Mouse (Mus musculus) embryonic facial prominence, embryonic 11.5 days (tissue): ENCODE measurements around the gene Trim37. TPM values are rescaled to one million over a fixed set of nuclear protein-coding genes. Genes with fewer than 3 reads are reported as not detected.
A peak's percentile ranks its signal among the peaks of the same experiment; 100 is the strongest.
"Not testable (repeated sequence)": the region's sequence is repeated elsewhere in the genome, so short reads cannot be mapped to it uniquely, and the experiment has no call there.

ENCODE experiments used
- ATAC-seq: fragments of 200-750 bp; cut with Nextera tagmentation; replicated peaks from 2 replicates; pipeline ENCODE4 v1.8.0; 2017; ENCODE audit warnings: low read depth; ENCODE audit not compliant: insufficient number of reproducible peaks, low FRiP score, low TSS enrichment
- DNase-seq: peaks from one replicate; pipeline ENCODE4 v3.0.0-alpha.2; 2015; ENCODE audit warnings: low spot score
- H3K27ac ChIP-seq: fragments of 300-500 bp; sonication (generic); replicated peaks from 2 replicates; pipeline ENCODE4 v1.5.1; 2014; ENCODE audit warnings: mild to moderate bottlenecking, low read depth, low read length, control low read depth
- H3K27me3 ChIP-seq: fragments of 300-500 bp; sonication (generic); 2 replicates; pipeline ENCODE4 v1.6.1; 2014; ENCODE audit warnings: mild to moderate bottlenecking, low read length, moderate library complexity, mixed read lengths; ENCODE audit not compliant: control insufficient read depth, insufficient read depth
- H3K36me3 ChIP-seq: fragments of 300-500 bp; sonication (generic); replicated peaks from 2 replicates; pipeline ENCODE4 v1.6.1; 2014; ENCODE audit warnings: low read depth, mild to moderate bottlenecking, low read length, moderate library complexity, mixed read lengths; ENCODE audit not compliant: control insufficient read depth, insufficient read depth
- H3K4me1 ChIP-seq: fragments of 300-500 bp; sonication (generic); 2 replicates; pipeline ENCODE4 v1.6.1; 2014; ENCODE audit warnings: low read length, mixed read lengths; ENCODE audit not compliant: control insufficient read depth, insufficient read depth
- H3K4me2 ChIP-seq: fragments of 300-500 bp; sonication (generic); 2 replicates; pipeline ENCODE4 v1.6.1; 2014; ENCODE audit warnings: low read depth, mild to moderate bottlenecking, control low read depth, low read length, moderate library complexity
- H3K4me3 ChIP-seq: fragments of 300-500 bp; sonication (generic); 2 replicates; pipeline ENCODE4 v1.5.1; 2014; ENCODE audit warnings: low read depth, low read length, control low read depth
- H3K9ac ChIP-seq: fragments of 300-500 bp; sonication (generic); replicated peaks from 2 replicates; pipeline ENCODE4 v1.6.1; 2014; ENCODE audit warnings: mild to moderate bottlenecking, control low read depth, low read length
- H3K9me3 ChIP-seq: fragments of 300-500 bp; sonication (generic); replicated peaks from 2 replicates; pipeline ENCODE4 v1.6.1; 2016; ENCODE audit warnings: mild to moderate bottlenecking, low read length, inconsistent platforms, mixed read lengths; ENCODE audit not compliant: control insufficient read depth
- WGBS: fragments of 180-500 bp; shearing (Covaris S2); extraction: QIAGEN DNeasy Blood & Tissue Kit; methylation state at CpG from one replicate; pipeline ENCODE4 v1.1.7; 2014; 5-methylcytosine and 5-hydroxymethylcytosine counted together
- polyA plus RNA-seq: library from polyadenylated mRNA; unstranded; fragments of >200 nt; fragmentation: Nextera tagmentation; extraction: Ambion mirVana; gene quantifications from 2 replicates; pipeline ENCODE4 v1.2.1, GENCODE M21; 2014

Trim37 gene
- polyA plus RNA-seq, 1 experiment from 2014 or later, result 45.2 TPM

DNA sequence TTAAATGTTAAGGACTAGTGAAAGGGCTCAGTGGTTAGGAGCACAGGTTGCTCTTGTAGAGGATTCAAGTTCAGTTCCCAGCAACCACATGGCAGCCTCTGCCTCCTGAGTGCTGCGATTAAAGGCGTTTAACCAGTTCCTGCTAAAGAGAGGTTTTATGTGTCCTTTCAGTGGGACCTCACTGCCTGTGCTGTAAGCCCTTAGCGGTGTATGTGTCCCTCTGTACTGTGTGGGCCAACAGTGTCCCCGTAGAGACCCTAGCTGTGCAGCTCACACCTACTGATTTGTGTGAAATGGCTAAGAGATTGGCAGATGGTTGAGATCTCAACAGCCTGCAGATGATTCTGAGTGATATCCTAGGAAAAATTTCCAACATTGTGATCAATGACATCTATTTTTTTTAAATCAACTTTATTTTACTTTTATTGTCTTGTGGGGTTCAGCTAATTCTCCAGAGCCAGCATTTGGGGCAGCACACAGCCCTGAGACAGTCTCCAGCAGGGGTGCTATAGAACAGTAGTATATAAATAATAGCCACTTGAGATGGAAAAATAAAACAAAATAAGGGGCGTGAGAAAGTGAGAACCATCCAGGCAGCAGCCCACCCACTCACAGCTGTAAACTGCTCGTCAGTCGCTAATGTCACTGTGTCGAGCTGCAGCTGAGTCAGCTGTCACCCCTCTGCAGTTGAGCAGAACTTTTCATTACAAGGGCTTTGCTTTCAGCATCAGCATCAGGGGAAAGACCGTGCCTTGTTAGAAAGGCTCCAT lies 120.0 kb downstream of the Trim37 start:
- 67% methylated on average over 9 of the region's 9 CpGs for WGBS
- Histone ChIP-seq H3K27me3 (no peaks in the 10 kb centered on the region), H3K27ac (no peak overlapping the region), H3K4me3 (no peak overlapping the region), H3K36me3 (no peaks in the 10 kb centered on the region), H3K9me3 (no peaks in the 10 kb centered on the region), H3K4me1 (no peaks in the 10 kb centered on the region), H3K9ac (no peak overlapping the region), H3K4me2 (no peak overlapping the region)
- ATAC-seq, result no peak
- no peak for DNase-seq

DNA sequence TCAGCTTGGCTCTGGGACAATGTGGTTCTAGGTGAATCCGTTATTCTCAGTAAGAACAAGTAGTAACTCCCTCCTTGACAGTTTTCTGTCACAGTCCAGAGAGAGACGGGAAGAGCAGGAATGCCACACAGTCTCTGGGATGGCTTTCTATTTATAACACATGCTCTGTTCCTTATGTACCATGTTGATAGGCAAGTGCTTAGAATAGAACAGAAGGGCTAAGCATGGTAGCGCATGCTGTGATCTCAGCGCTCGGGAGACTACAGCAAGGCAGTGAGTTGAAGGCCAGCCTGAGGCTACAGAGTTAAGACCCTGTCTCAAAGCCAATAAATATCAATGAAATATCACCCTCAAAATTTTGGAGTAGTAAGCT lies 120.6 kb downstream of the Trim37 start:
- no peak overlapping the region for H3K27ac ChIP-seq
- DNase-seq, result no peak
- H3K27me3 ChIP-seq, result no peaks in the 10 kb centered on the region
- H3K4me2 ChIP-seq, result no peak overlapping the region
- H3K9me3 ChIP-seq, result no peaks in the 10 kb centered on the region
- ATAC-seq, result no peak
- H3K9ac ChIP-seq, result no peak overlapping the region
- no peak overlapping the region for H3K4me3 ChIP-seq
- WGBS, result 76% methylated on average over 5 of the region's 5 CpGs
- no peaks in the 10 kb centered on the region for H3K4me1 ChIP-seq
- no peaks in the 10 kb centered on the region for H3K36me3 ChIP-seq

DNA sequence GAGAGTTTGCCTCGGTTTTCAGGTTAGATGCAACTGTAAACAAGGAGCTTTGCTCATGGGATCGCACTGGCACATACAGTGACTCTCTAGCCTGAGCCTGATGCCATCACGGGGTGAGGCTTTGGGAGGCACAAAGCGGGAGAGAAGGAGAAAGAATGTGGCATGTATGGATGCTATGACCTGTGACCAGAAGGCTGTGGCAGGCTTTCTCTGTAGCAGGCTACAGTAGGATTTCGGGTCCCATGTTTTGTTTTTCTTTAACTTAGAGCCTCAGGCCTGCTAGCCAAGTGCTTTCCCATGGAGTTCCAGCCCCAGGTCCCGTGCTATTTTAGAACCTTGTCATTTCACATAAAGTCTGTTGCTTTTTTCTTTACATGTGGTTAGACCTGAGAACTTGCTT lies 123.3 kb downstream of the Trim37 start:
- Histone ChIP-seq H3K4me3 (no peak overlapping the region), H3K27ac (no peak overlapping the region), H3K36me3 (no peaks in the 10 kb centered on the region), H3K9ac (no peak overlapping the region), H3K9me3 (no peaks in the 10 kb centered on the region), H3K4me2 (no peak overlapping the region), H3K27me3 (no peaks in the 10 kb centered on the region), H3K4me1 (no peaks in the 10 kb centered on the region)
- ATAC-seq (no peak), DNase-seq (no peak)
- WGBS, result 78% methylated on average over 6 of the region's 6 CpGs

DNA sequence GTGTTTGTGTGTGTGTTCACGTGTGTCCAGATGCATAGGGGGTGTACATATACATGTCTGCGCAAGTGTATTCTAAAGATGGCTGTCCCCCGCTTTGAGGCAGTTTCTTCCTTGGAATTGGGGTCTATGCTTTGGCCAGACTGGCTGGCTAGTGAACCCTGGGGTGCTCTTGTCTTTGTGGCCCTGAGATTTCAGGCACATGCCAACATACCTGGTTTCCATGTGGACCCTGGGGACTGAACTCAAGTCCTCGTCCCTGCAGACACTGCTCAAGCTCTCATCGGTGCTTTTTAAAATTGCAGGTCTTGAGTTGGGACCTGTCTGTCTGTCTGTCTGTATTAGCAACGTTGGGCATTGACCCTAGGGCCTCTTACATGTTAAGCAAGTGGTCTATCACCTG lies 126.4 kb downstream of the Trim37 start:
- H3K27ac ChIP-seq, result no peak overlapping the region
- no peak overlapping the region for H3K4me2 ChIP-seq
- ATAC-seq (no peak), DNase-seq (no peak)
- H3K36me3 ChIP-seq, result no peaks in the 10 kb centered on the region
- 89% methylated on average over 6 of the region's 6 CpGs for WGBS
- no peaks in the 10 kb centered on the region for H3K4me1 ChIP-seq
- no peak overlapping the region for H3K9ac ChIP-seq
- H3K4me3 ChIP-seq, result no peak overlapping the region
- no peaks in the 10 kb centered on the region for H3K27me3 ChIP-seq
- no peaks in the 10 kb centered on the region for H3K9me3 ChIP-seq

DNA sequence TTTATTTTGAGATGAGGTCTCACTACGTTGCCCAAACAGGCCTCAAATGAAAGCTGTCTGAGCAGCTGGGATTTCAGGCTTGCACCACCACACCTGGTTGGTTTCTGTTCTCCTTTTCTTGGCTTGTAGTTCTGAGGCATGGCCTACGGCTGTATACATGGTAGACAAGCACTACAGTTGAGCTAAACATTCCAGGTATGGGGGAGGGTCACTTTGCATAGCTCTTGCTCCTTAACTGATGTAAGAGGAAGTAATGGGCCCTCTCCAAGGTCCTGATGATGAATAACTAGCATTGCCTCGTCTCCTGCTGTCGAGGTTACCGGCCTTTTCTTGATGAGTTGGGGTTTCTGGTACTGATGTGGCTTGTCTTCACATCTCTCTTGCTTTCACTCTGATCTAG lies 127.3 kb downstream of the Trim37 start:
- no peak overlapping the region for H3K4me3 ChIP-seq
- no peaks in the 10 kb centered on the region for H3K36me3 ChIP-seq
- peak; percentile 71 for DNase-seq
- H3K27ac ChIP-seq, result no peak overlapping the region
- H3K9me3 ChIP-seq, result no peaks in the 10 kb centered on the region
- no peaks in the 10 kb centered on the region for H3K27me3 ChIP-seq
- no peak overlapping the region for H3K9ac ChIP-seq
- ATAC-seq, result no peak
- H3K4me1 ChIP-seq, result no peaks in the 10 kb centered on the region
- no peak overlapping the region for H3K4me2 ChIP-seq
- WGBS, result 48% methylated on average over 5 of the region's 5 CpGs

DNA sequence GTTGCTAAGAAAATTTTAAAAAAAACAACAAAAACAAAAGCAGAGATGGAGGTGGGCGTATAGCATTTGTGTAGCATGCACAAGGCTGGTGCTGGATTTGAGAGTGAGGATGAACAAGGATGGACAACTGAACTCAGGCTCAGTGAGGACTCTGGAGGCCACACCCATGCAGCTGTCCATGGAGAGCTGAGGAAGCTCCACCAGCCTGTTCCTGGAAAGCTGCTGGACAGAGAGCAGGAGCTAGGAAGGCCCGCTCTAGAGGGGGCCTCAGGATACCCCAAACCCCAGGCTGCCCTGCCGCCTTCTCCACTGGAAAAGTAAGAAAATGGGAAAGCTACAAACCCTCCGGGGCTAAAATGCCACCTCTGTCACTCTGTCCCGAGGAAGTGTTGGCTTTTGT lies 130.4 kb downstream of the Trim37 start:
- ATAC-seq (no peak), DNase-seq (no peak)
- WGBS, result 96% methylated on average over 5 of the region's 5 CpGs

DNA sequence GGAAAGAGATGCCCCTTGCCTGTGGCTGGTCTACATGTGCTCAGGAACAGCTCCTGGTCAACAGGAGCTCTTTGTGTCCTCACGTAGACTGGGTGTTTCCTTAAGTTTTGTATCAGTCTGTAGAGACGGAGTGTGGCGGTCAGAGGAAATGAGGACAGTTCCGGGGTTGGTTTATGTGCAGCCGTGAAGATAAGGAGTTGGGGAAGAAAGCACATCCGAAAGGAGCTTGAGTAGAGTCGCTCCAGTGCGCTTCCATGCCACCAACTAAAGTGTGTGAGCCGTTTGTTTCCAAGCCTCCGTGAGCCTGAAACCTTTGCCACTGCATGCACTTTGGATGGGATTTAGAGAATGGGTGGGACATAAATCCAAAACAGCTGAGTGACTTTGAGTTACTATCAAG lies 132.9 kb downstream of the Trim37 start:
- Histone ChIP-seq H3K36me3 (no peaks in the 10 kb centered on the region), H3K9me3 (no peaks in the 10 kb centered on the region), H3K4me1 (no peaks in the 10 kb centered on the region; the same call in 1 of the 2 replicates), H3K4me3 (no peak overlapping the region), H3K4me2 (no peak overlapping the region), H3K27me3 (no peaks in the 10 kb centered on the region), H3K9ac (no peak overlapping the region), H3K27ac (no peak overlapping the region)
- 80% methylated on average over 10 of the region's 10 CpGs for WGBS
- no peak for ATAC-seq
- DNase-seq, result no peak

More for the DNA sequence above, 130.4 kb downstream of the Trim37 start:
- Histone ChIP-seq H3K27ac (no peak overlapping the region), H3K36me3 (no peaks in the 10 kb centered on the region), H3K9ac (no peak overlapping the region), H3K4me1 (no peaks in the 10 kb centered on the region), H3K27me3 (no peaks in the 10 kb centered on the region), H3K4me3 (no peak overlapping the region), H3K9me3 (no peaks in the 10 kb centered on the region), H3K4me2 (no peak overlapping the region)

DNA sequence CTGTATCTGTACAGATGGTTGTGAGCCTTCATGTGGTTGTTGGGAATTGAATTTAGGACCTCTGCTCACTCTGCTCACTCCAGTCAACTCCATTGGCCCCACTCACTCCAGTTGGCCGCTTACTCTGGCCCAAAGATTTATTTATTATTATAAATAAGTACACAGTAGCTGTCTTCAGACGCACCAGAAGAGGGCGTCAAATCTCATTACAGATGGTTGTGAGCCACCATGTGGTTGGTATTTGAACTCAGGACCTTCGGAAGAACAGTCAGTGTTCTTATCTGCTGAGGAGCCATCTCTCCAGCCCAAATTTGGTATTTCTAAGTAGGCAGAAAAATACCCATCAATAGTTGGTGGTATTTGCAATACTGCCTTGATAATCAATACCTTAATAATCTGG lies 134.8 kb downstream of the Trim37 start:
- 73% methylated on average over 4 of the region's 4 CpGs for WGBS
- ATAC-seq, DNase-seq, H3K9me3 ChIP-seq, H3K36me3 ChIP-seq, H3K4me3 ChIP-seq, H3K4me1 ChIP-seq, H3K27ac ChIP-seq, H3K9ac ChIP-seq, H3K27me3 ChIP-seq, H3K4me2 ChIP-seq: not testable (repeated sequence)
